ENCODE assay signal across 18 mouse cellular contexts in the genomic region with DNA sequence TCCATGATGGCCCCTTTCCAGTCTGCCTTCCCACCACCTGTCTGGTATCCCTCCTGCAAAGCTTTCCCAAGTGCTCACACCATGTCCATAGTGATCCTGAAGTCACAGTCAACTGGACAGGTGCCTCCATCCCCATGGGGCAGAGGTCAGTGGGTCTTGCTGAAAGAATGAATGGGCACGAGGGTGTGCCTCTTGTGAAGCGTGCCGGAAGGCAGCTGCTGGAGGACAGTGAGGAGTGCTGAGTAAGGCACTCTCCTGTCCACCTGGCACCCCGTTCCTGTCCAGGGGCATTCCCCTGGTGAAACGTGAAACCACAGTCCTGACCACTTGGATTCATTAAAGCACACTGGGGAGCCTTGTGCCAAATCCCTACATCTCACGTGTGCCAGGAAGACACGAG.
DNase-seq lines count a peak whose midpoint lies in the region; ATAC-seq and TF ChIP-seq lines count a peak whose summit lies in the region.
"Had no signal": no experiment of that assay in that cellular context is flagged by ENCODE, and none has a peak within 500 bp of the region (broad histone marks: within the 10 kb centered on the region; RNA-seq: fewer than 3 reads in every experiment).

No protein-coding gene starts in this region.

- no peak overlapping the region for H3K9ac ChIP-seq in hindbrain, embryonic 14.5 days
- H3K9ac ChIP-seq in hindbrain, postnatal 0 days (replicated peaks; ENCODE audit: low read length), result no peak overlapping the region
- H3K9ac ChIP-seq: forebrain, embryonic 13.5 days; heart, embryonic 12.5 days; intestine, embryonic 15.5 days; limb, embryonic 13.5 days; neural tube, embryonic 15.5 days had no signal

- no peak overlapping the region for H3K4me3 ChIP-seq in hindbrain, embryonic 14.5 days (replicated peaks; ENCODE audit: low read length)
- no peak overlapping the region for H3K4me3 ChIP-seq in hindbrain, postnatal 0 days (ENCODE audit: low read length)
- H3K4me3 ChIP-seq in thymus, adult 2 months (ENCODE audit: control insufficient read depth, insufficient read depth, low read length), result no peak overlapping the region
- H3K4me3 ChIP-seq: forebrain, embryonic 13.5 days; heart, embryonic 12.5 days; intestine, embryonic 15.5 days; limb, embryonic 13.5 days; neural tube, embryonic 15.5 days had no signal

- peak; percentile 62 for DNase-seq in cerebellum, adult 9-10 months
- DNase-seq in cerebellum, postnatal 10 days, result no peak
- no peak for DNase-seq in hindbrain, embryonic 14.5 days (ENCODE audit: low spot score)
- DNase-seq in hindbrain, postnatal 0 days (ENCODE audit: low spot score), result no peak
- DNase-seq in Muller cell, postnatal 12 days (ENCODE audit: inconsistent ontology term), result peak; percentile 56
- DNase-seq in kidney, postnatal 25 days, result peak; percentile 15 to 67
- no peak for DNase-seq in thymus, adult 2 months
- no peak for DNase-seq in adrenal gland, postnatal 10 days
- DNase-seq: adrenal gland, postnatal 36 days; B cell, adult 2 months; embryo, embryonic 11 days; heart, postnatal 4 days; lung, postnatal 14 days had no signal

- peaks cover 9% of the 10 kb centered on the region for H3K4me1 ChIP-seq in hindbrain, embryonic 14.5 days (replicated peaks; ENCODE audit: control insufficient read depth, insufficient read depth, low read length)
- 0 out of 2 replicates have a peak, but pooled peaks cover 6% of the 10 kb centered on the region for H3K4me1 ChIP-seq in hindbrain, postnatal 0 days (ENCODE audit: insufficient read depth, low read length)
- no peaks in the 10 kb centered on the region for H3K4me1 ChIP-seq in thymus, adult 2 months (replicated peaks; ENCODE audit: control insufficient read depth, insufficient read depth, low read length)
- H3K4me1 ChIP-seq: intestine, embryonic 15.5 days had no signal

- H3K27me3 ChIP-seq in hindbrain, embryonic 14.5 days (ENCODE audit: control insufficient read depth, insufficient read depth, low read length), result no peaks in the 10 kb centered on the region
- H3K27me3 ChIP-seq in hindbrain, postnatal 0 days (ENCODE audit: insufficient read depth, low read length), result no peaks in the 10 kb centered on the region
- no peaks in the 10 kb centered on the region for H3K27me3 ChIP-seq in thymus, adult 2 months (ENCODE audit: control insufficient read depth, insufficient read depth, low read length)
- H3K27me3 ChIP-seq: forebrain, embryonic 13.5 days; heart, embryonic 12.5 days; intestine, embryonic 15.5 days; limb, embryonic 13.5 days; neural tube, embryonic 15.5 days had no signal

- no peak overlapping the region for H3K4me2 ChIP-seq in hindbrain, embryonic 14.5 days (replicated peaks)
- no peak overlapping the region for H3K4me2 ChIP-seq in hindbrain, postnatal 0 days (ENCODE audit: low read depth, low read length)
- H3K4me2 ChIP-seq: forebrain, embryonic 13.5 days; heart, embryonic 12.5 days; intestine, embryonic 15.5 days; limb, embryonic 13.5 days; neural tube, embryonic 15.5 days had no signal

- no peaks in the 10 kb centered on the region for H3K36me3 ChIP-seq in hindbrain, embryonic 14.5 days (replicated peaks; ENCODE audit: control insufficient read depth, insufficient read depth)
- no peaks in the 10 kb centered on the region for H3K36me3 ChIP-seq in hindbrain, postnatal 0 days (ENCODE audit: insufficient read depth, low read length)
- no peaks in the 10 kb centered on the region for H3K36me3 ChIP-seq in thymus, adult 2 months (ENCODE audit: control insufficient read depth, insufficient read depth, low read length)
- H3K36me3 ChIP-seq: heart, embryonic 12.5 days; intestine, embryonic 15.5 days; limb, embryonic 13.5 days; neural tube, embryonic 15.5 days had no signal

- 71% methylated on average over 7 of the region's 7 CpGs for WGBS in hindbrain, embryonic 14.5 days
- 59% methylated on average over 7 of the region's 7 CpGs for WGBS in hindbrain, postnatal 0 days
- WGBS in thymus, adult 2 months, result 76% methylated on average over 7 of the region's 7 CpGs

- peak; percentile 31; the same call in 1 of the 2 replicates for ATAC-seq in hindbrain, embryonic 14.5 days (ENCODE audit: low FRiP score)
- no peak for ATAC-seq in hindbrain, postnatal 0 days
- ATAC-seq: forebrain, embryonic 13.5 days; intestine, embryonic 15.5 days had no signal

- no peak for TF ChIP-seq CTCF in hindbrain, postnatal 0 days (IDR thresholded peaks at IDR 0.05; ENCODE audit: low read depth)
- no peak for TF ChIP-seq CTCF in thymus, adult 2 months (IDR thresholded peaks at IDR 0.05; ENCODE audit: borderline replicate concordance, control insufficient read depth, extremely low read depth, insufficient read depth, low read length, poor library complexity)

- no peaks in the 10 kb centered on the region for H3K9me3 ChIP-seq in hindbrain, embryonic 14.5 days (ENCODE audit: control insufficient read depth, low read length)
- H3K9me3 ChIP-seq in hindbrain, postnatal 0 days (ENCODE audit: low read length), result no peaks in the 10 kb centered on the region
- H3K9me3 ChIP-seq: forebrain, embryonic 13.5 days; heart, embryonic 12.5 days; intestine, embryonic 15.5 days; neural tube, embryonic 15.5 days had no signal

- no peak for TF ChIP-seq POLR2A in thymus, adult 2 months (IDR thresholded peaks at IDR 0.05; ENCODE audit: control insufficient read depth, extremely low read depth, insufficient read depth, low read length, poor library complexity)

- no peak overlapping the region for H3K27ac ChIP-seq in hindbrain, embryonic 14.5 days
- H3K27ac ChIP-seq in hindbrain, postnatal 0 days, result no peak overlapping the region
- no peak overlapping the region for H3K27ac ChIP-seq in thymus, adult 2 months (ENCODE audit: control insufficient read depth, insufficient read depth, low read length)
- H3K27ac ChIP-seq: forebrain, embryonic 13.5 days; intestine, embryonic 15.5 days; limb, embryonic 13.5 days; neural tube, embryonic 15.5 days had no signal

Comparison
In these comparisons a context has a peak if more than half of its experiments do, and no peak if none do; other contexts are left out.
1. DNase-seq: peak in cerebellum, adult 9-10 months (single experiment), Muller cell, postnatal 12 days (single experiment) and kidney, postnatal 25 days (2 of 2); none in cerebellum, postnatal 10 days (0 of 2), hindbrain, embryonic 14.5 days (single experiment), hindbrain, postnatal 0 days (single experiment), thymus, adult 2 months (single experiment) and adrenal gland, postnatal 10 days (single experiment).